Mouse (Mus musculus): ENCODE data around the gene Cacna1d.
A peak's percentile ranks its signal among the peaks of the same experiment; 100 is the strongest.

Gene Cacna1d

GRCm38 (mm10) chr14:30457897-30458296 lies 33.4 kb downstream of the Cacna1d start:
- DNase-seq = peak; percentile 24

DNA sequence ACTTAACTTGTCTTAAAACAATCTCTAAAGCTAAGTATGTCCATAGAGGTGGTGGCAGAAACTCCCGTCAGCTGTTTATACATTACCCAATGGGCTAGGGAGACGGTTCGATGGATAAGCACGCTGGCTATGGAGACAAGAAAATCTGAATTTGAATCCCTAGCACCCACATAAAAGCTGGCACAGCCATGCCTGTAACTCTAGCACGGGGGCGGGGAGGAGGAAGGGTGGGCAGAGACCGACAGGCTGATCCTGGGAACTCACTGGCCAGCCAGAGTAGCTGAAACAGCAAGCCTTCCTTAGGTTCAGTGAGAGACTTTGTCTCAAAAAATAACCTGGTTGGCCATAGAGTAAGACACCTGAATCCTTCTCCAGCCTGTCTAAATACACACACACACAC lies 33.8 kb downstream of the Cacna1d start:
- no peak for DNase-seq

DNA sequence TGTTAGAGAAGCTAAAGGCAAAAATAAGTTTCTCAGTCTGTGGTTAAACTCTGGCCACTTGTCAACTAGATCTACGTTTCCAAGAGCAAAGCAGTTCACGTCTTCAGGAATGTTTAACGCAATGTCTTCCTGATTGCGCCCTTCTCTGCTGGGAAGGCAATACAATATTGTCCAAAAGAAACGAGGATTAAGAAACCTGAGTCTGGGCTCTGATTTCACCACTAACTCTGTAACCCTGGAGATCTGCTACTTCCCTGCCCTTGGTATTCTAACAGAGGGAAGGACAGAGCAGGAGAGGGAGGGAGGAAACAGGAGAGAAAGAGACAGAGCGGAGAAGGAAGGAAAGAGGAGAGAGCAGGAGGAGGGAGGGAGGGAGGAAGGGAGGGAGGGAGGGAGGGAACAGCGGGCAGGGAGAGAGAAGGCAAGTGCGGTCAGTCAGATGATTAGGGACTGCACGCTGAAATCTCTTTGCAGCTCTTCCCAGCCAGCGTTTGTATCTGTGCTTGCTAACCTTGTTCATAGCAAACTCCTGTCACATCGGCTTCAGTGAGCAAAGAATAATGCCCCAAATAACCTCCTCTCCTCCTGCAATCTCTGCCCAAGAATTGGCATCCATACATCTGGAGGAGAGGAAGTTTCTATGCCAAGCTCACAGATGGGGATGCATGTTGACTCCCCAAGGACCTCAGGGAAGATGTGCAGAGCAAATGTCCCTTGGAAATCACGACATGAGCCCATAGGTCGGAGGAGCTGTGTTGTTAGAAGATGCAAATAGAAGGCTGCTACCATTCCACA lies 35.3 kb downstream of the Cacna1d start:
- DNase-seq = no peak

DNA sequence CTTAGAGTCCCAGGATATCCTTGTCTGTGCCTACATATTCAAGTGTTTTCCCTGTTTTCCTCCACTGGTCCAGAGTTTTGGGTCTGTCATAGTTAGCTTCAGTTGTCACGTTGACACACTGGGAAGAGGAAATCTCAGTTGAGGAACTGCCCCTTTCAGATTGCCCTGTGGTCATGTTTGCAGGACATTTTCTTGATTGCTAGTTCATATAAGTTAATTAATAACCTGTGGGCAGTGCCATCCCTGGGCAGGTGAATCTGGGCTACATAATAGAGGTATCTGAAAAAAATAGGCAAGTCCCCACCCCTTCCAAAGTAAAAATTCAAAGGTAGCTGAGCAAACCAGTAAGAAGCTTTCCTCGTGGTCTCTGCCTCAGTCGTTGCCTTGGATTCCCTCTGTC lies 51.3 kb downstream of the Cacna1d start:
- no peak for DNase-seq

DNA sequence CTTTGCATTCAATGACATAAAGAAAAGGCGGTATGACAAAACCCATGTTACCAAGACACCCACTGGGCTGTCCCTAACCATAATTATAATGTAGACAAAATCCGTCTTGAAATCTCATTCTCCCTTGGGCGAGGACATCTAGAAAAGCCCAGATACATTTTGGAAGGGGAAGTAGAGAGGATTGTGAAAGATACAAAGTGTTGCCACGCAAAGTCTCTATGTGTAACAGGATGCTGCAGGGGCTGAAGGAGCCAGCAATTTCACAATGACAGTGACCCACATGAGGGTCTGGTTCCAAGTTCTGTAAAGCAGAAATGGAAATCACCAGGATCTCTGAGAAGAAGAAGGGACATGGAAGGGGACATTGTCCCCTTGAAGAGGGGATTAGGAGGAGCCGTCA lies 55.9 kb downstream of the Cacna1d start:
- DNase-seq = no peak

GRCm38 (mm10) chr14:30430446-30430845 lies 60.8 kb downstream of the Cacna1d start:
- DNase-seq = no peak

DNA sequence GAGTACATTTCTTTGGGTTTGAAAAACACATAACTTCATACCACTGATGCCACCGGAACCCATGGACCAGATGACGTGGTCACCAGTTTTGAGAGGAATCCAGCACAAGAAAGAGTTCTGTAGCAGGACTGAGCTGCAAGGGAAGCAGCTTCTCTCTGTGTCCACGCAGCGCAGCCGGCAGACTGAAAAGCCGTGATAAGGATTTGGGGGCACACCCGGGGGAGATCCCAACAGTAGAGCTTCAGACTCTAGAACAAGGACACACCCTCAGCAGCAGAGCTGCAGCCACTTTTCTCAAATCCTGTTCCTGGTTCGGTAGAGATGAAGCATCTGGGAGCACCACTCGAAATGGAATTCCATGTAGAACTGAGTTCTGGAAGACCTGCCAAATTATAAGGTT lies 61.2 kb downstream of the Cacna1d start:
- DNase-seq = no peak

- no peak for DNase-seq
These were observed 61.6 kb downstream of the Cacna1d start for GRCm38 (mm10) chr14:30429606-30430005.

DNA sequence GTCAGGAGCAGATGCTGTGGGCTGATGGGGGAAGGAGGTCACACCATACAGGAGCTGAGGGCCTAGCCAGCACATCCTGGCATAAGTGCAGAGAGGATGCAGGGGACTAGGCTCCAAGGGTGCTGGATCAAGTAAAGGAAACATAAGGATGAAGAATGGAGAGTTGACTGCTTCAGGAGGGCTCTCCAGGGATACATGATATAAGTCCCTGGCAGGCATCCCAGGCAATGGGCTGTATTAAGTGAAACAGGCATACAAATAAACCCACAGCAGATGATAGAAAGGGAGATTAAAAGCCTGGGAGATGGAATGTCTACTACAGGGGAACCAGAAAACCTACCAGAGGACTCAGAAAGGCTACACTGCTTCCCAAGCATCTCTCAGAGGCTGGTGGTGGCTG lies 62.5 kb downstream of the Cacna1d start:
- no peak for DNase-seq

DNA sequence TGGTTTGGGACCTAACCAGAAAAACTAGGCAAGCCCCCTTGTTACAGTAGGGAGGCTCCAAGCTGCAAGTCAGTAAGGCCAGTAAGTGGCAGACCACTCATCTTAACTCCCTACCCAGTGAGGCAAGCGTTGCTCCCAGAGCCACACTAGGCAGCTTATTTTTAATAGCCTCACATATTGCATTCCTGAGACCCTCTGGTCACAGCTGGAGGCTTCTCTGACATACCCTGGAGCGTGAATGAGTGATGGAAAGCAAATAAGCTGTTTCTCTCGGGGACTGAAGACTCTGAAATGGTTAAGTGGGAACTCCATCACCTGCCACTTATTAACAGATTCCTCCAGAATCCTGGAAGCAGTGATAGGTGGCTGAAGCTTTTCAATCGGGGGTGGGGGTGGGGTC lies 65.4 kb downstream of the Cacna1d start:
- no peak for DNase-seq

GRCm38 (mm10) chr14:30425175-30425574 lies 66.1 kb downstream of the Cacna1d start:
- DNase-seq = no peak

GRCm38 (mm10) chr14:30424638-30425037 lies 66.6 kb downstream of the Cacna1d start:
- no peak for DNase-seq

GRCm38 (mm10) chr14:30422376-30423140 lies 68.7 kb downstream of the Cacna1d start:
- DNase-seq = no peak

DNA sequence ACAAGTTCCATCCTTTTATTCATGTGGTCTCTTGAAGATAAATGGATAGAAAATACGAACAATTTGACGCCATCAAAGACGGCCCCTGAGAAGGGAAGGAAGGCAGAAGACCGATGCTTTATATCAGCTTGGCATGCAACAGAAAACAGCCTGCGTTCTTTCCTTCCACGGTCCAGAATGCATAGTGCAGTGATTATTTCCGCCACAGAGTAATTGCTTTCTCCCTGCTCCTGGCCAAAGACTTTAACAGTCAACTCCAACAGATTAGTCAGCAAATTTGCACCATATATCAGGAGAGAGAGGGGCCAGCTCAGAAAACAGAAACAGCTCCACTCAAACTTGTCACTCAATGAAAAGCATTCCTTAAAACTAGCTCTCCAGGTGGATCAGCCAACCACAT lies 71.8 kb downstream of the Cacna1d start:
- DNase-seq = no peak

- no peak for DNase-seq
These were observed 72.2 kb downstream of the Cacna1d start for GRCm38 (mm10) chr14:30419046-30419445.

- no peak for DNase-seq
These were observed 75.4 kb downstream of the Cacna1d start for GRCm38 (mm10) chr14:30415830-30416229.

DNA sequence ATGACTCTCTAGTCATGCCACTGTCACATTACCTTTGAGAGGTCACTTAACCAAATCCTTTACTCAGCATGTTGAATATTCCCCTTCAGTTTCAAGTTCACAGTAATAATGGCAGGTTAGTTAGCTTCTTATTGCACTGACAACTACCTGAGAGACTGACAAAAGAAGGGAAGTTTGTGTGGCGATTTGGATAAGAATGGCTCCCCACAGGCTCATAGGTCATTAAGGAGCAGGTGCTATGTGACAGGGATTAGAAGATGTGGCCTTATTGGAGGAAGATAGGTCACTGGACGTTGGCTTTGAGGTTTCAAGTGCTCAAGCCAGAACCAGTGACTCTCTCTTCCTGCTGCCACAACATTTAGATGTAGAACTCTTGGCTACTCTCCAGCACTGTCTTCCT lies 77.1 kb downstream of the Cacna1d start:
- DNase-seq = no peak

DNA sequence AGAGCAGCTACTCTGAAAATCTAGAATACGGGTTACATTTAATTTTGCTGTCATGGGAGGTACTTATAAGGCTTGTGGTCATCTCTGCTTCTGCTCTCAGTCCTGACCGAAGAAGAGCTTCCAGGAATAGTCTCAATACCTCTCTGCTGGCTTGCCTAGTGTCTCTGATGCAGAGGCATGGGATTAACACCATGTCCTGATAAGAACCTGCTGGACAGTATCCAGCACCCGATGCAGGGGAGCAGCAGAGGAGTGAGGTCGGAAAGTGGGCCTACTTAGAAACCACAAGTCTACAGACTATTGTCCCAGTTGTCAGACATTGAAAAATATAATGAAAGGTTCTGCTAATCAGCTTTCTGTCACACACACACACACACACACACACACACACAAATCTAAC lies 81.9 kb downstream of the Cacna1d start:
- DNase-seq = no peak

DNA sequence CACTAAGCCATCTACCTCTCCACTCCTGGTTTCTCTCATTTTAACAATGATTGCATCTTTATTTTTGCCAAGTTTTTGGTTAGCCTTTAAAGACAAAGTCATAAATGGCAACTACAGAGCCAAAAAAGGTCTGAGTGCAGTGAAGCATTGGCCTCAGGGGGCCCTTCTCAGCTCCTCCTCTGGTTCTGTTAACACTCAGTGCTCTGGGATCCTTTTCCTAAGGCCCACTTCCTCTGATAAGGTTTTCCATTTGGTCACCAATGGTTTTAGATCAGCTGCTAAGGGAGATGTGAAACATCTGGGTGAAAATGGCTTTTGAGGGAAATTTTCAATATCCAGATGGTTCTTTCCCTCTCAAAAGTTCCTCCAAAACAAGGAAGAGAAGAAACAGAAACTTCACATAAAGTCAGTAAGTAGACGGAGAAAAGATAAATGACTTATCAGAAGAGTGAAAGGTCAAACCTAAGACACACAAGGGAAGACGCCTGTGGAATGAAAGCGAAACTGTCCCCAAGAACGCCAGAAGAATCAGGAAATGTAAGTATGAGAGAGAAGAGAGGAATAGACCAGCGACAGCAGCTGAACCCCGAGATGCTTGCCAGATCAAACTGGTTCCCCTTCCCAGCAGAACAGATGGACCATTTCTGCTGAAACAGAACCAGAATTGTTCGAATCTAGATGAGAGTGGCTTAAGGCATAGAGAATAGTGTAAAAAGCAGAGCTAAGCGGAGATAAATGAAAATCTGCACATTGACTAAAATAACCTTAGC lies 85.6 kb downstream of the Cacna1d start:
- DNase-seq = no peak

DNA sequence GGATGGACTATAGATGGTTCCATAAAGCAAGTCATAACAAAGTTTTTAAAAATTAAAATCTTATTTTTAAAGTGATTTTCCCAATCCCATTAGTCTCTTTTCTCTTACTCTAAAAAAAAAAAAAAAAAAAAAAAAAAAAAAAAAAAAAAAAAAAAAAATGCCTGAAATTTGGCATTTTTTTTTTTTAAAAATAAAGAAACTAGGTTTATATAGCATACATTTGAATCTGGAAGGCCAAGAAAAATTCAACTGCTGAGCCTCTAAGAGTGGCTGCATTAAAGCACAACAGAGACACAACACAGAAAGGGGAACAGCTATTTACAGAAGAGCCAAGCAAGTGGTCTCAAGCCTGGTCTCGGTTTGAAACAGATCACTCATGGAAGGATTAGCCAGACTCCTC lies 112.9 kb downstream of the Cacna1d start:
- DNase-seq = no peak

GRCm38 (mm10) chr14:30372878-30373277 lies 118.4 kb downstream of the Cacna1d start:
- DNase-seq = peak; percentile 13

DNA sequence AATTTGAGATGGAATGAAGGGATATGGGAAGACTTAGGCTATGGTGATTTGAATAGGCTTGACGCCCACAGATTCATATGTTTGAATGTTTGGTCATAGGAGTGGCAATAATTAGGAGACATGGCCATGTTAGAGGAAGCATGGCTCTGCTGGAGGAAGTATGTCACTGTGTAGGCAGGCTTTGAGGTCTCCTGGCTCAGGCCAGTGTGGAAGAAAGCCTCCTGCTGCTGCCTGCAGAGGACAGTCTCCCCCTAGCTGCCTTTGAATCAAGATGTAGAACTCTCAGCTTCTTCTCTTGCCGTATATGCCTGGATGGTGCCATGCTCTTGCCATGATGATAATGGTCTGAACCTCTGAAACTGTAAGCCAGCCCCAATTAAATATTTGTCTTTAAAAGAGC lies 120.2 kb downstream of the Cacna1d start:
- peak; percentile 28 for DNase-seq

DNA sequence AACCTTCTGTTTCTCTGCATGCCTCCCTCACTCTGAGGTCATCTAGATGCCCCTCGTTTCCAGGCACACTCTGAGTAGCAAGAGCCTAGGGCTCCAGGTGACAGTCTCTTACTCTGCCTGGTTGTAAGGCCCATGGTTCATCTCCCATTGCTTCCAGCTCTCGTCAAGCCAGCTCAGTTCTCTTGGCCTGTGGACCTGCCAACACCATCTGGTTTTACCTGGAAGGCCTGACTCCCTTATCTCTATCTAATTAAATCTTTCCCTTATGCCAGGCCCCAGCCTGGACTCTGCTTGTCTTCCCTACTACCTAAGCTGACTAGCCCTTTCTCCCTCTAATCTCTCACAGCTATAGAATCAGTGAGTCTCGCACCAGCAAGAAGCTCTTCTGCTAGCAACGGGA lies 124.2 kb downstream of the Cacna1d start:
- DNase-seq = no peak

- no peak for DNase-seq
These were observed 125.4 kb downstream of the Cacna1d start for GRCm38 (mm10) chr14:30365866-30366265.
